Mouse (Mus musculus): ENCODE data around the gene Hoxa10. TPM values are rescaled to one million over a fixed set of nuclear protein-coding genes. Genes with fewer than 3 reads are reported as not detected.

Gene Hoxa10
- not detected in 2 replicates for polyA plus RNA-seq (2021; fragmentation: Nextera tagmentation)
- long read RNA-seq, experiment 1 = 0 reads
- long read RNA-seq, experiment 2 = 0 reads

DNA sequence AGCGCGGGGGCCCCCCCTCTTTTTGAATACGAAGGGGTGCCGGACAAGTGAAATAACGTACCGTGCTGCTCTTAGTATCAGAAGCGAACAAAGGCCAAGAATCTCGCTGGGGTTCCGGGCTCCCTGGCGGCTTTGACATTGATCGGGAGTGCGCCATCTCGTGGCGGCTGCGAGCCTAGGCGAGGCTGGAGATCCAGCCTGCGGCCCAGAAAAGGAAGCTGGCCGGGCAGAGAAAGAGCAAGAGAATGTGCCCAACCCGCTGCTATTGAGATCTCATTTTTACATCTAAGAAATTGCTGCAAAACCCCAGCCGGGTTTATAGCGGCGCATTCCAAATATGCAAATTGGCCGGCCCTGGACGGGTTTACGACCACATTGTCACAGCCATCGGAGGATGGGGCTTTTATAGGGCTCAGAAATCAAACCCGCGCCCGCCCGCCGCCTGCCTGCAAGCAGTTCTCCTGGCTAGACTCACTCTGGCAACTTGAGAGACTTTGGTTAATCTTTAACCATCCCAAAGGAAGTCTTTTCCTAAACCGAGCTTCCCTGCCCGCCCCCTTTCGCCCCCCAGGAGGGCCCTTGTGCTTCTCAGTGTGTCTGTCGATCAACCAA, at the start of gene Hoxa10:
TSS of gene Hoxa10 (minus strand) at position 466 of the 612 bp plus-strand sequence.

DNA sequence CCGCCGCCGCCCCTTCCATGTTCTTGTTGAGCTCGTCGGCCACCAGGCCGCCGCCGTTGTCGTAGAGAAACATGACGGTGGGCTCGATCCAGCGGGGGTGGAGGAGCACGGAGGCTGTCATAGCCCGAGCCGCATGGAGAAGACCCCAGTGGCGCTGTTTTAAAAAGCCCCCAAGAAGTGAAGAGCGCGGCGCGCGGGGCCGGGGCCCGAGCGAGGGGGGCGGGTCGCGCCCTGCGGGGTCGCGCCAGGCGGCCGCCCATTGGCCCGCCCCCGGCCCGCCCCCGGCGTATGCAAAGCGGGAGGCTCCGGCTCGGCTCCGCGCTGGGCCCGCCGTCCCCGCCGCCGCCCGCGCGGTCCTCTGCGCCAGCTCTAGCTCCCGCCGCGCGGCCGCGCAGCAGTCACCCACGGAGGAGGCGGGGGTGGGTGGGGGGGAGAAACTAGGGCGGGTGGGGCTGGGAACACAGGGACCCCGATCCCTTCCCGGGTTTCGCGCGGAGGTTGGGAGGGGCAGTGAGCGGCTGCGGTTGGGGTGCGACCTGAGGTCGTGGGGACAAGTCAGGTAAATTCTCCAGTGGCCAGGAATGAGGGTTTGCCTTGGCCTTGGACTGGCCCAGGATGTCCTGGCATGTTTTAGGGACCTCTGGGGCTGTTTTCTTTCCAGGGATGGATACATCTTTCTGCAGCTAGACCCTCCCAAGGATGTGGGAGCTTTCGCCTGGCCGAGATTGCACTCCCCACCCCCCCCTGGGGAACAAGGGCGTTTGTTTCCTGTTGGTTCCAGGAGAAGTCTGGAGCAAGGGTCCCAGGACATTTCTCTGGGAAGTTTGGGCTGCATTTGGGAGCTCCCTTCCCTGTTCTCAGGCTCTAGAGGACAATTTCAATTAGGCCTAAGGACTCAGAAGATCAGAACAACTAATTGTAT, 20.3 kb upstream of the Hoxa10 start, which contains the start of gene Hoxa13:
TSS of gene Hoxa13 (minus strand) at position 227 of the 922 bp plus-strand sequence.

DNA sequence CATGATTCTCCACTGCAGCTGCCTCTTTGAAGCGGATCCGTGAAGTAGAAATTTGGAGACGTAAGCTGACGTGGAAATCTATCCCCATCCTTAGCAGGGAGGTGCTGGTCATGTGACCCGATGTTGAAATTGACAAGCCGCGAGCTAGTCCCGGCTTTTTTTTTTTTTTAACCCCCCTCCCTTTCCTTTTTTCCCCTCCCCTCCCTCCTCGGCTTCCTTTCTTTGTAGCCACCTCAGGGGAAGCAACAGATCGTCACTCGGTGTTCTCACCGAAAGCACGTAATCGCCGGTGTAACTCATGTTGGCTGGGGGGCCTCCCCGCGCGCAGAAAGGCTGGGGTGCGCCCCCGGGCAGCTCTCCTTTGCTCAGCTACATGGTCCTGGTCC, 5.1 kb upstream of the Hoxa10 start, which contains the start of gene Hoxa11:
TSS of gene Hoxa11 (minus strand) at position 54 of the 386 bp plus-strand sequence.

DNA sequence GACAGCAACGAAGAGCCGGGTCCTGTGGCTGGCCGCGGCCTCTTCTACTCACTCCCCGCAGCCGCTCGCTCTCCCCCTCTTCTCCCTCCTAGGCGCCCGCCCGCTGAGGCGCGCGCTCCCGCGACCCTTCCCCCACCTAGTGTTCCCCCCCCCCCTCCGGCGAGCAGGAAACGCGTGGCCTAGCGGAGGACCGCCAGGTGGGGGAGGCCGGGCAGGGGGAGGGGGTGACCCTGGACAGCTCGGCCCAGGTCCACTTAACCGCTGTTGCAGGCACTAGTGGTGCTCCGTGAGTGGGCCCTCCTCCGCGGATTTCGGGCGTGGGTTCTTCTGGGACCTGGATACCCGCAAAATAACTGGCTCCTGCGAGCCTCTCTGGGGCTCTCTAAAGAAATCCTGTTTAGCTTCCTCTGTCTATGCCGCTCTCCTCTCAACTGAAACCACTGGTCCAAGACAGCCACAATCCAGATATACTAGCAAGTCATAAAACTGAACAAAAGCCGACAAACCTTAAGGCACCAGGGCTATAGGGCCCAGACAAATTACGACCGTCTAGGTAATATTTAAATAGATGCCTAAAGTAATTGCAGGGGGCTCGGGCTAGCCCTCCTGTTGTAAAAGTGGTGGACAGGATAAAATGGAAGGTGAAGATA, 10.0 kb downstream of the Hoxa10 start, which contains the start of gene Hoxa9:
TSS of gene Hoxa9 (minus strand) at position 574 of the 650 bp plus-strand sequence.

DNA sequence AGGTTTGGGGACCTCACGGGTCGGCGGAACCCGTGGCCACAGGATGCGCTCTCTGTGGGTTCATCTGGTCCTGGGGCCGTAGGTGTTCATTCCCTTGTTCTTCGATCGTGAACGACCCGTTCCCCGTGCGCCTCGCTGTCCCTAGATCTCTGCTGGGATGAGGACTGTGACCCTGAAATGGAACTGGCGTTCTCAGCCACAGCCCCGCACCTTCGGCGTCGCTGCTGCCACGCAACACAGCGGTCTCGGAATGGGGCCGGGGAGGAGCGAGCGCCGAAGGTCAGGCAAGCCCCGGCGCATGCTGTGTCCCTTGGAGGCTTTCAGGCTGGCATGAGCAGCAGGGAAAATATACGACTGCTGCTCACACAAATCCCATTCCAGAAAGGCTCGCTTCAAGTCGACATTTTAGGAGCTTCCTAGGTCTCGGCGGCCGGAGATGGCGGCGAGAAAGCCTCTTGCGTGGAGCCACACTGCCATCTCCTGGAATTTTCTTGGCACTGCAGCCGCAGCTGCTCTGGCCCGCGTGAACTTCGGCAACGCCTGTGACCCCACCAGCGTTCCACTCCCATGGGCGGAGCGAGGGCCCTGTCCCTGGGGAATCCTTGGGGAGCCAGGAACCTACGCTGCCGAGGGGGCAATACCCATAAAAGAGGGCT, 19.2 kb downstream of the Hoxa10 start, which contains the start of gene Hoxa7:
TSS of gene Hoxa7 (minus strand) at position 518 of the 656 bp plus-strand sequence.

DNA sequence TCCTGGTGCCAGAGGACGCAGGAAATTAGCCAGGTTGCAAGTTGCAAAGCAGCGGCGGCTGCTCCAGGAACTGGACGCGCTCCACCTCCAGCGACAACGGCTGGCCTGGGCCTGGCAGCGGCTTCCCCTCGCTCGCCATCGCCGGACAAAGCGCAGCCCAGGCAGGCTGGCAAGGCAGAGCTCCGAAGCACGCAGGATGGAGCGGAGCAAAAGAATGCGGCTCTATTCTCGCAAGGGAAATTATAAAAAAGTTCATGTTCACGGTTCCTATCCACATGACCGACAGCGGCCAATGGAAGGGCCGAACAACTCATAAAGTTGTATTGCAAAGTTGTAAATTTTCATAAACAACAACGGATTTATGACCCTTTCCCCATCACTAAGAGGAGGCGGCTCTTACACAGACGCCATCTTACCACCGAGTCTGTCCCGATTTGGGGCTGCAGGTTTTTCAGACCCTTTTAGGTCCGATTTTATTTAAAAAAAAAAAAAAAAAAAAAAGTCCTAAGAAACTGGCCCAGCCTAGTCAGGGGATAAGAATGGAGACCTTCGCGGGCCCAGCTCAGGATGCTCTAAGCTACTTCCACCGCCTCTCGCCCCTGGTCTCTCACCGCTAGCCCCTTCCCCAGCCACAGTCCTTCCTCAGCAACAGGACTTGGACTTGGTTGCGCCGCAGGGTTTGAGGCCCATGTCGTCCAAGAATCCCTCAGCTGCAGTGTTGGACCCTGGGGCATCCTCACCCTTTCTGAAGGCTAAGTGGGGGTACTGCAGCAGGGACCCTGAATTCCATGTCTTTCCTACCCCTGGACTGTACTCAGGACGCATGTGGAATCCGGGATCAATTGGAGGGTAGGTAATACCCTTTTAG, 27.3 kb downstream of the Hoxa10 start, which contains the start of the genes Hoxa3 and Gm28308:
TSS of gene Hoxa3 (minus strand) at position 218 of the 868 bp plus-strand sequence.
TSS of gene Gm28308 (minus strand) at position 221 of the 868 bp plus-strand sequence.

DNA sequence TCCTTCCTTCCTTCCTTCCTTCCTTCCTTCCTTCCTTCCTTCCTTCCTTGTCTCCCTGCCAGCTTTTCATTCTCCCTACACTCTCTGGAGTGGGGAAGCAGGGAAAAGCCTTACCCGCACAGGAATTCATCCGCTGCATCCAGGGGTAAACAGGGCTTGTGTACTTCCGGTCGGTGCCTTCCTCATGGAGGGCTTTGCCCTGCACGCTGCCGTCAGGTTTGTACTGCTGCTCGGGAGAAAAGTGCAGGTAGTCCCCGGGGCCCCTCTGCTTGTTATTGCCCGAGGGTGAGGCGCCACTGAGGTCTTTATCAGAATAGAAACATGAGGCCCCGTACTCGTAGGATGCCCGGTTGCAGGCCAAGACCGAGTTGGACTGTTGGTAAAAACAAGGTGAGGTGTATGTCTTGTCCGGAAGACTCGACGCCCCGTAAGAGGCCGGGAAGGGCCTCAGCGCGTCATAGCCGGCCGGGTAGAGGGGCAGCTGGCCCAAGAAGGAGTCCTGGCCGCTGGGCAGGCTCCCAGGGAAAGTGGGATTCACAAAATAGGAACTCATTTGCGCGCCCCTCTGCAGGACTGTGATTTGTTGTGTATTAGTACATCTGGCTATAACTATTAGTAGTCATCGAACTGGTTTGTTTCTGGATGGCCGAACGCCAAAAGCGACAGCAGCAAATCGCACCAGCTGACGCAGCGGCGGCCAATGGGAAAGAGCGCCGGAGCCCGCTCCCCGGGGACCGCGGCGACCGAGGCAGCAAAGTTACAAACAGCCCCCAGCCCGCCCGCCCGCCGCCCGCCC, 32.4 kb downstream of the Hoxa10 start, which contains the start of gene Hoxa6:
TSS of gene Hoxa6 (minus strand) at position 651 of the 796 bp plus-strand sequence.

DNA sequence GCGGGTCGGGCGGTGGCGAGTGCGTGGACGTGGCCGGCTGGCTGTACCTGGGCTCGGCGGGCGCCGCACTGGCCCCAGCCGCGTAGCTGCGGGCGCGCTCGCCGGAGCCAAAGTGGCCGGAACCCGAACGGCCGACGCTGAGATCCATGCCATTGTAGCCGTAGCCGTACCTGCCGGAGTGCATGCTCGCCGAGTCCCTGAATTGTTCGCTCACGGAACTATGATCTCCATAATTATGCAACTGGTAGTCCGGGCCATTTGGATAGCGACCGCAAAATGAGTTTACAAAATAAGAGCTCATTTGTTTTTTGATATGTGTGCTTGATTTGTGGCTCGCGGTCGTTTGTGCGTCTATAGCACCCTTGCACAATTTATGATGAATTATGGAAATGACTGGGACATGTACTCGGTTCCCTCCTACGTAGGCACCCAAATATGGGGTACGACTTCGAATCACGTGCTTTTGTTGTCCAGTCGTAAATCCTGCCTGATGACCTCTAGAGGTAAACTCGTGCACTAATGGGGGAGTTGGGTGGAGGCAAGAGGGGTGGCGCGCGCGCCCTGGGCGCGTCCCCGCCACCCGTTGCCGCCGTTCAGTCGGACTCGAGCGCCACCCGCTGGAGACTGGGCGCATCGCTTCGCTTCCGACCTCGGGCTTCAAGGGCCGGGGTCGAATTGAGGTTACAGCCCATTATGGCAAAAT, 36.5 kb downstream of the Hoxa10 start, which contains the start of gene Hoxa5:
TSS of gene Hoxa5 (minus strand) at position 538 of the 703 bp plus-strand sequence.

DNA sequence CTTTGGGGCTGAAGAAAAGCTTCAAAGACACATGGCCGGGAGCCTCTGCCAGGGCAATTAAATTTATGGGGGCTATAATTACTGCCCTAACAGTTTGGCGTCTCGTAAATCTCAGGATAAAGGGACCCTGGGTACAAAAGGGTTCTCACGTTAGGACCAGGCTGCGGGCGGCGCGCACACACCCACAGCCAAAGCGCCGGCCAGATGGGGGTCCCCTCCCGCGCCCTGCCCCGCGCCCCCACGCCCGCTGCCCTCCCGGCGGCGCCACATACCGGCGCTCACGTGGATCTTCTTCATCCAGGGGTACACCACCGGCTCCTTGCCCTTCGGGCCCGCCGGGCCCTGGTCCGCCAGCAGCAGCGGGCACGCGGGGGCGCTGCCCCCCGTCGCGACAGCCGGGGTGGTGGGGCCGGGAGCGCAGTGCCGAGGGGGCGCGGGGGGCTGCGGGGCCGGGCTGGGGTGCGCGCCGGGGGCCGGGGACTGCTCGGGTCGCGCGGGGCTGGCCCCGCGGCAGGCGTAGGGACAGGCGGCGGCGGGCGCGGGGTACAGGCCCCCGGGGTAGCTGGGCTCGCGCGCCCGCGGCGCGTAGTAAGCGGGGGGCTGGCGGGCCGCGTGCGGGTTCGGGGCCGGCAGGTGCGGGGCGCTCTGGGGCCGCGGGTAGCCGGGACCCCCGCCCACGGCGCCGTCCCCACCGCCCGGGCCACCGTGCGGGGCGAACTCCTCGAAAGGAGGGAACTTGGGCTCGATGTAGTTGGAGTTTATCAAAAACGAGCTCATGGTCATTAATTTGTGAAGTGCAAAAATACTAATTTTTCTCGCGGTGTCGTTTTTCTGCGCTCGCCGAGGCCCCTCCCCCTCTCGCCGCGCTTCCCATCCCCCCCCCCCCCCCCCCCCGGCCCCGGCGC, 49.5 kb downstream of the Hoxa10 start, which contains the start of gene Hoxa4:
TSS of gene Hoxa4 (minus strand) at position 848 of the 905 bp plus-strand sequence.

Small RNA genes within 50 kb of the gene (microRNA-seq; reads per million reads assigned to microRNA genes)
- gene Mir196b = not detected

Other genes starting within 250 kb of the Hoxa10 start
- 13.2 and 17.0 TPM in 2 replicates for gene Skap2, start 228.3 kb downstream of the Hoxa10 start, polyA plus RNA-seq (2021; fragmentation: Nextera tagmentation)
- gene Hoxa1, start 82.5 kb downstream of the Hoxa10 start, polyA plus RNA-seq (2021; fragmentation: Nextera tagmentation) = not detected in 2 replicates
- not detected in 2 replicates for gene Hoxa2, start 76.0 kb downstream of the Hoxa10 start, polyA plus RNA-seq (2021; fragmentation: Nextera tagmentation)
- not detected in 2 replicates for gene 5730596B20Rik, start 63.4 kb downstream of the Hoxa10 start, polyA plus RNA-seq (2021; fragmentation: Nextera tagmentation)
- gene Hoxa4, start 49.1 kb downstream of the Hoxa10 start, polyA plus RNA-seq (2021; fragmentation: Nextera tagmentation) = not detected in 2 replicates
- gene Hoxa5, start 36.3 kb downstream of the Hoxa10 start, polyA plus RNA-seq (2021; fragmentation: Nextera tagmentation) = not detected in 2 replicates
- not detected in 2 replicates for gene Hoxa6, start 32.1 kb downstream of the Hoxa10 start, polyA plus RNA-seq (2021; fragmentation: Nextera tagmentation)
- not detected in 2 replicates for gene Hoxa3, start 27.5 kb downstream of the Hoxa10 start, polyA plus RNA-seq (2021; fragmentation: Nextera tagmentation)
- not detected in 2 replicates for gene Gm28308, start 27.5 kb downstream of the Hoxa10 start, polyA plus RNA-seq (2021; fragmentation: Nextera tagmentation)
- 0.29 TPM in 1 of 2 replicates, not detected in the other for gene Hoxa7, start 19.0 kb downstream of the Hoxa10 start, polyA plus RNA-seq (2021; fragmentation: Nextera tagmentation)
- not detected in 2 replicates for gene Hoxa9, start 9.8 kb downstream of the Hoxa10 start, polyA plus RNA-seq (2021; fragmentation: Nextera tagmentation)
- gene Hoxa11, start 5.0 kb upstream of the Hoxa10 start, polyA plus RNA-seq (2021; fragmentation: Nextera tagmentation) = not detected in 2 replicates
- not detected in 2 replicates for gene Hoxa13, start 20.0 kb upstream of the Hoxa10 start, polyA plus RNA-seq (2021; fragmentation: Nextera tagmentation)
- not detected in 2 replicates for gene Evx1, start 72.6 kb upstream of the Hoxa10 start, polyA plus RNA-seq (2021; fragmentation: Nextera tagmentation)

All from layer of hippocampus, adult 6 months (tissue).